Mouse (Mus musculus) kidney, postnatal 4 days (tissue): ENCODE measurements around the gene Sec14l4.

ENCODE experiments used
- DNase-seq, 2 experiments: peaks; one replicate each; pipeline ENCODE4 v3.0.0; 2021; ENCODE audit warnings: mixed read lengths in 2 of 2

The Sec14l4 gene

DNA sequence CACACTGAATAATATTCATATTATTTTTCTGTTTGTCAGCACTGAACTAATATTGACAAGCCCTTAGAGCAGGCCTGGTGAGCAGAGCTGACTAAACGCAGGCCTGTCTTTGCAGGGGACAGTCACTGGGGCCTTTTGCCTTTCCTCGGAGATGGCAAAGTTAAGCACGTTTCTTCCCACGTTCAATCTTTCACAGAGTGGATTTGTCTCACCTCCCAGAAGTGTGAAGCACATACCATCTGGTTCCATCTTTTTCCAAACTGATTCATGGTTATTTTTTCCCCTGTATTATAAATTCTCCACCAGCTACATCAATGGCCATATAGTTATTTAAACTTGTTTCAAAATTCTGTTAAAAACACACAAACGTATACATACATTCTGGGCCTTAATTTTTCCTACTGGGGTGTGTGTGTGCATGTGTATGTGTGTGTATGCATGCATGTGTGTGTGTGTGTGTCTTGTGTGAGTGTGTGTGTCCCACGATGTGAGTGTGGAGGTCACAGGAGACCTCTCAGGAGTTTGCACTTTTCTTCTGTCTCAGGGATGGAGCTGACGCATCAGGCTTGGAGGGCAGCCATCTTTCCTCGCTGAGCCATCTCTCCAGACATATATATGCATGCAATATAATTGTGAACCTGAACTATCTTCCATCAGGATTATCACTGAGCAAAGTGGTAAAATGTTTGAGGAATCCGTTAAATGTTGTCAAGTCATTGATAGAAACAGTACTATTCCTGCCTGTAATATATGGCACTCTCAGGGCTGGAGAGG is 3.5 kb upstream of the Sec14l4 start:
- DNase-seq: no peak

DNA sequence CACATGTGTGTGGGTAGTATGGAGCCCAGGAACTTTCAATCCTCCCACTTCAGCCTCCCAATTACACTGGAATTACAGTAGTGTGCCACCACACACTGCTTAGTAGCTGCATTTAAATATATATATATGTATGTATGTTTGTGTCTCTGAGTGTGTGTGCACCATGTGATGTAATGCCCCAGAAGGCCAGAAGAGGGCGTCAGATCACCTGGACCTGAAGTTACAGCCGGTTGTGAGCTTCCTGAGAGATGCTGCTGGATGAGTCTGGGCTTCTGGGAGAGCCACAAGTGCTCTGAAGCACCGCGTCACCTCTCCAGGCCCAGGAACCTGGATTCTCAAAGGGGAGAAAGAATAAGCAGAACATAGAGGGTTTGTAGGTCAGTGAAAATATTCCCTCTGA is 1.9 kb upstream of the Sec14l4 start:
- DNase-seq: no peak

DNA sequence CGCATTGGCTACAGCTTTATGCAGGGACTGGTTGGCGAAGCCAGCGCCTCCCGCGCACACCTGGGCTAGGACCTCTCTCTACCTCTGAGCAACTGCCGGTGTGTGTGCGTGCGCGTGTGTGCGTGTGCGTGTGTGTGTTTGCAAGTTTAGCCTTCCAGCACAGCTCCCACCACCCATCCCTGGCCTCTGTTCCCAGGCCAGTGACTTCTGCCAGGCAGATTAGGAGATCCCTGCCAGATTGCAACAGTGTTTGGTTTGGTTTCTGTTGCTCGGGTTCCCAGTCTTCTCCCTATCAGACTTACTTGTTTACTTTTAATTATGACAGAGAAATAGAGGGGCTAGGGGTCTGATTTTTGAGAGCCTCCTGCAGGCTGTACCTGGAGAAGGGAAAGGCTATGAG is 699 bp downstream of the Sec14l4 start:
- DNase-seq: peak in 1 of 2 experiments; percentile 13

DNA sequence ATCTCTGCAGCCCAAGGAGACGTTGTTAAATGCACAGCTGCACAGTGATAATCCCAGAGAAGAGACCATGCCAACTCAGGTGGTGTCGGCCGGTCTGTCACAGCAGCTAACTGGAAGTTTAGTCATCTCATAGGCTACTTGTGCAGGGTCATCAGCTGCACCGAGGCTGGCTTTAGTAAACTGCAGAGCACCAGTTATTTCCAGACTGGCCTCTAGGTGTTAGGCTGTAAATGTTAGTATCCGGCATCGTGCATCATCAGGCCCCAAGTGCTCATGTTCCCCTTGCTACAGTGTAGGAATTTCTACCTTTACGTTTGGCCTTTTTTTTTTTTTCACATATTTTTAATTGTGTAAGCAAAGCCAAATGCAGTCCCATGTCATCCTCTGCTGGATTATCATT is 2.2 kb downstream of the Sec14l4 start:
- no peak for DNase-seq

DNA sequence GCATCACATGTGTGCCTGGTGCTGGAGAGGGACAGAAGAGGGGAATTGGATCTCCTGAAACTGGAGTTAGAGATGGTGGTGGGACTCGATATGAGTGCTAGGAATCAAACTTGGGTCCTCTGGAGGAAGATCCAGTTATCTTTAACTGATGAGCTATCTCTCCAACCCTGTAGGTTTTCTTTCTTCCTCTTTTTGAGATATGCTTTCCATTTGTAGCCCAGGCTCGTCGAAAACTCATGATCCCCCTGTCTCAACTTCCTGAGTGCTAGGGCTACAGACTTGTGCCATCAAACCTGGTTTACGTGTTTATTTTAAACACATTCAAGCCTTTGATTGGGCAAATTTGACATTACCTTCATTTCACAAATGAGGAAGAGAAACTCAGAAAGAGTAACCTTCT is 2.9 kb downstream of the Sec14l4 start:
- no peak for DNase-seq

DNA sequence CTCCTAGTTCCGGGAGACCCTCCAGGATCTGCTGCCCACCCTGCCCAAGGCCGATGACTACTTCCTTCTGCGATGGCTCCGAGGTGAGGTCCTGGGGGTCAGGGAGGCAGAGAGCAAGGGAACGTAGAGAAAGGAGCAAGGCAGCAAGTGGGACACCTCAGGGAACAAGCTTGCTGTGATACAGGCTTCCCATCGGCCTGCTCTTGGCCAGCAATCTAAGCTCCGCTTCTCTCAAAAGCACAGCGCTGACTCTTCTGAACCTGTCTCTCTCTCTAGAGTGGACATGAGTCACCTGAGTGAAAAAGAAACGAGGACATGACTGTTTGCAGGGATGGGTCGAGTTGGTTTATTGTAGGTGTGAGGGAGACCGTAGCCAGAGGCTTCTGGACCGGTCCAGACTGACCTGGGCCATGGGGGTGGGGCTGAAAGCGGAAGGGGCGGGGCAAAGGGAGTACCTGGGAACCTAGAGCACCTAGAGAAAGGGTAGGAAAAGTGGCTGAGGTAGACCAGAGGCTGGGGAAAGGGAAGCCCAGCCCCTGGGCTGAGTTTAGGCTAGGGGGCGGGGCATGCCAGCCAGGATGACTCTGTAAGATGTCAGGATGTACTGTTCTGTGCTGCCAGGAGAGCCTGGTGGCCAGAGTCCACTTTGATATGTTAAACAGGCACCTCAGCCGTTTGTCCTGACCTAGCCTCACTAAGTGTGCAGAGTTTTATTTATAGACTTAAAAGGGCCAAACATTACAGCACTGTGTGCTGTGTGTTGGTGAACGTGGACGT is 4.0 kb downstream of the Sec14l4 start:
- DNase-seq: peak in 1 of 2 experiments; percentile 4

DNA sequence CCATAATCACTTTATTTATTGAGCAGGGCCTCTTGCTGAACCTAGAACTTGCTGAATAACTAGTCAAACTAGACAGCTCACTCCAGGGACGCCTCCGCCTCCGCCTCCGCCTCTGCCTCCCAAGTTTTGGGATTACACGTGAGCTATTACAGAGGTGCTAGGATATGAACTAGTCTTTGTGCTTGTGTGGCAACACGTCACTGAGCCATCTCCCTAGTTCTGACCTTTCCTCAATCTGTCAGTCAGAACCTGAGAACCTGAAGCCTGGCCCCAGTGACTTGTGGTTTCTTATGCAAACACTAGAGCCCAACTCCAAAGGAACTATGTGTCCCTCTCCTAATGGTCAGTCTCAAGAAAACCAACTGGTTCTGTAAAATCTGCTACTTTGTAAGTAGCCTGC is 4.7 kb downstream of the Sec14l4 start:
- DNase-seq: no peak

DNA sequence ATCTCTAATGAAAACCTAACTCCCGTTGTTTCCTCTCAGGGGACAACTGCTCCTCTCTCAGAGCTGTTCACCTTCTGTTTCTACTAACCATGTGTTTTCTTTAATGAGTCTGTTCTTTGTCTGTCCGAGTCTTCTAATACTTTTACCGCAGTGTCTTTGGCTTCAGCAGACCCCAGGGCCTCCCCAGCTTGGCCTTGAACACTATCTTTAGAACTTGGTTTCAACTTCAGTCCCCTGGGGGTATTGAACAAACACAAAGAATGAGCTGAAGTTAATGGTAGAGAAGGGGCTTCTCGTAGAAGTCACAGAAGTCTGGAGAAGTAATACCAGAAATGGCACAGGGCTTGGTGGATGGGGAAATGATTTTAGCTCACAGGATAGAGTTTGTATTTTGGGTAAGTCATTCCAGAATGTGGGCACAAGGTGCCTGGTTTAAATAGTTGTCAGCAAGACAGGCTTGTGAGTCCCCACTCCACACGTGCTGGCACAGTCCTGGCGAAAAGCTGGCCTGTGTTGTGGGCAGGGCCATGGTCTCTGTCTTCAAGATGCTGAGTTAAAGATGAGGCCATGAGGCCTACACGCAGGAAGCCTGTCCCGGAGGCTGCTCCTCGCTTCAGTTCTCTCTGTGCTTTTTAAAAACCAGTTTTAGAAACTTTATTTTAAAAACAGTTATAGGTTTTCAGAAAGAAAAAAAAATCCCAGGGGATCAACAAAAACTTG is 5.3 kb downstream of the Sec14l4 start:
- DNase-seq: no peak

DNA sequence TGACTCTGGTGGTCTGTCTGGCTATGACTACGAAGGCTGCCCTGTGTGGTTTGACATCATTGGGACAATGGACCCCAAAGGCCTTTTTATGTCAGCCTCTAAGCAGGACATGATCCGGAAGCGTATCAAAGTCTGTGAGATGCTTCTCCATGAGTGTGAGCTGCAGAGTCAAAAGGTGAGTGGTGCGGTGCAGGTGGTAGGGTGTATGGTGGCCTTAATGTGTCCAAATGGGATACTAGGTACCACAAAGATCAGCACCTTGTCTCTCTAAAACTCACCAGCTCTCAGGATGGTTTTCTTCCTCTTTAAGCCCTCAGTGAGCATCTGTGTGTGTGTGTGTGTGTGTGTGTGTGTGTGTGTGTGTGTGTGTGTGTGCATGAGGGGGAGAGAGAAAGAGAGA is 8.7 kb downstream of the Sec14l4 start:
- DNase-seq: no peak

DNA sequence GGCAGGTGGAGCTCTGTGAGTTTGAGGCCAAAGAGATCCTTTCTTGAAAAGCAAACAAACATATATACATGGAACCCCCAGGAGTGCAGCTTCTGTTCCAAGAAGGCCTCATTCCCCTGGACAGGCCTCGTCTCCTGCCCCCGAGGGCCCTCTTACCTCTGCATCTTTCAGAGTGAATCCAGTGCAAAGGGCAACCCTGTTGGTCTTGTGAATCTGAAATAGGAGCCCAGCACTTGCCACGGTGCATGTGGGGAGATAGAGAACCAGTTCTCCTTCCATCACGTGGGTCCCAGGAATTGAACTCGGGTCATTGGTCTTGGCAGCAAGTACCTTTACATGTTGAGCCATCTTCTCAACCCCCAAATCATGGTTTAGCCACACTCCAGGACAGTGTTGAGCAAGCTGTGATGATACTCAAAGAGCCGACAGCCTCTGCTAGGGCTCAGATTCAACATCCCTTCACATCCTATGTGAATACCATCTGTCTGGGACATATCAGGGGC is 9.9 kb downstream of the Sec14l4 start:
- DNase-seq: no peak

DNA sequence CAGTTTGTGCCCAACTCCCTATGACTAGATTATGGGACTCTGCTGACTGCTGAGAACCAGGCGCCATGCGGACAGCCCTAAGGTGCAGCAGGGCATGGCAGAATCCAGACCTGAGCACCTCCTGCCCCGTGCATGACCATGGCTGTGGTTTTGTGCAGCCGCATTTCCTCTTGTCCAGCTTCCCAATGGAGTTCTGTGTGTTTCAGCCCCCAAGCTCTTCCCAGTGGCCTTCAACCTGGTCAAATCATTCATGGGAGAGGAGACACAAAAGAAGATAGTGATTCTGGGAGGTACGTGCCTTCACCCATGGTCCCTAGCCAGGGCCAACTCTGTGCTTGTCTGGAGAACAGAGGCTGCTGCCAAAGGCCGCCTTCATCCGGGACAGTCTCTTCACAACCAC is 11.8 kb downstream of the Sec14l4 start:
- no peak for DNase-seq

DNA sequence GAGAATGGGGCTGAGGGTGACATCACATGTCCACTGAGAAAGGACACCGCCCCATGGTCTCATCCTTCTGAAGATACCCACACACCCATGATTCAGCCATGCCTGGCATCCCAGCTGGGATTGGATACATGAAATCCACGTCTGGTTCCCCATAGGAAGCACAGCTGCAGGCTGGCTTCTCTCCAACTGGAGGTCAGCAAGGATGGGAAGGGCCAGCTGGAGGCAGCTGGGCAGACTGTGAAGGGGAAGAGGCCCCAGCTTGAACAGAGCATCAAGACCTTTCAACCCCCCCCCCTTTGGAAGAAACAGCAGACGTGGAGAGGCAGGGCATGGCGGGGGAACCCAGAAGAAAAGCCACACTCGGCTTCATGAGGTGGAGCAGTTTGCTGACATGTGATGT is 15.3 kb downstream of the Sec14l4 start:
- peak; percentile 53 to 67 for DNase-seq

DNA sequence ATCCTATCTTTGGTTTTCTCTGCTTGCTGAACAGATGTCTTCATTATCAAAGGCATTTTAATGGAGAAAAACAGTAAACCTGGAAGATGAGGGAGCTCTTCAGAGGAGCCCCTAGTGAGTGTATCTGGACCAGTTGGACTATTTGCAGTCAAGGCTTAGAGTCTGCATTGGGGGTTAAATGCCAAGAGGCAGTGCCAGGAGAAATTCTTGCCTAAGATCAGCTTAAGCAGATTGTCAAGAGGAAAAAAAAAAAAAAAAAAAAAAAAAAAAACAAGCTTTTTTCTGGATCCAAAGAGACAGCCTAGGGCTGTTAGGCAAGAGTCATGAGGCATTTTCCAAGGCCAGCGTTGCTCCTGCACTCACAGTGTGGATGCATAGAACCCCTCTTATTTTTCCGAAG is 16.5 kb downstream of the Sec14l4 start:
- no peak for DNase-seq

DNA sequence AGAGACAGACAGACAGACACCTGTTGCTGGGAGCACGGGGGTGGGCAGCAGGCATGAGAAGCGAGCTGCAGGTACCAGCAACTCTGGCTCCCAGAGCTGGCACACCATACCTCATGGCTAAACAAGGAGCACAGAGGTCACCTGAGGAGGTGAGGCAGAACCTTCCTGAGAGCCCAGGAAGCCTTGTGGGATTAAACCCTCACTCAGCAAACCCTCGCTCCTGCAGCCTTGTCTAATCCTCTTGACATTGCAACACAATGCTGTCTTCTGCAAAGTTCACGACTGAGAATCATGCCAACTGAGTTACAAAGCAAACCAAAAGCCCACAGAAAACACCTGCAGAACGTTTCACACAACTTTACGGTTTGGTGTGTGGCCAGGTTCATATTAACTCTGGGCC is 17.2 kb downstream of the Sec14l4 start:
- DNase-seq: no peak

DNA sequence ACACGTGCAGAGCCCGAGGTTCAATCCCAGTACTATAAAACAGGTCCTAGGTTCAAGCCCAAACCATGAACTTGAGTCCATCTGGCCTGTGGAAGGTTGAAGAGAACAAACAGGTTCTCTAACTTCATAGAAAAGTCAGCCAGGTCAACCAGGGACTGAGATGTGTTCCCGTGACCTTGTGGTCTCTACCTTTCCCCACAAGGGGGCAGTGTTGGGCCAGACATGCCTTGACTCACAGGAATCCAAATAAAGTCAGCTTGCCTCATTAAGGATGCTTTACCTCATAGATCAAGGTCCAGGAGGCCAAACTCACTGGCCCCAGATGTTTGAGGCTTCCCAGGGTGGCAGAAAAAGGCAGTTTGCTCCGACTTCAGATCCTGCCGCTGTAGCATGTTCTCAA is 22.3 kb downstream of the Sec14l4 start:
- DNase-seq: peak; percentile 81 to 84

DNA sequence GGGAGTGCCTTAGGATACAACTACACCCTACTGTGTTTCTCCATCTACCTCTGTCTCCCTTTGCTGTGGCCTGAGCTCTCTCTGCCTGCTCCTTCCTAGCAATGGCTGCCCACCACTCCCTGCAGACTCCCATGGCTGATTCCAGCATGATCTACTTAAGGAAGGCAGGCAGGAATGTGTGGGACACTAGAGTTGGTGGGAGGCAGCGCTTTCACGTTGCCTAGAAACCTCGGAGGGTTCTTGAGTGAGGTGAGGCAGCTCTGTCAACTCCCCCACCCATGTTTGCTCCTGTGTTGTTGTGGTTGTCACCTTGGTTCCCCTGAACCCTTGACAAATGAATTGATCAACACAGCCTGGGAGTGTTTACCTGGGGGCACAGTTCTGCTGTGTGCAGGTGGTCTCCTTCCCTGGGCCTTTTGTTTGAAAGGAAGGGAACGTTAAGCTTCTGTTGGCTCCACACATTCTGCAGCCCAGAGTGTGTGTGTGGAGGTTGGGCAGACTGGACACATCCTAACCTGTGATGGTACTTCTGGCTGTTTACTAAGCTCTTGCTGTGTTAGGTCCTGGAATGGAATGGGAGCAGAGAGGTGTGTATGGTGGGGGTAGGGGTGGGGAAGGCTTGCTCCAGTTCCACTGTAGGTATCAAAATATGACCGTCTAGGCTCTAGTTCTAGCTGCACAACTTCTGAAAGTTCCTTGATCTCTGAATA is 29.8 kb downstream of the Sec14l4 start:
- DNase-seq: no peak

DNA sequence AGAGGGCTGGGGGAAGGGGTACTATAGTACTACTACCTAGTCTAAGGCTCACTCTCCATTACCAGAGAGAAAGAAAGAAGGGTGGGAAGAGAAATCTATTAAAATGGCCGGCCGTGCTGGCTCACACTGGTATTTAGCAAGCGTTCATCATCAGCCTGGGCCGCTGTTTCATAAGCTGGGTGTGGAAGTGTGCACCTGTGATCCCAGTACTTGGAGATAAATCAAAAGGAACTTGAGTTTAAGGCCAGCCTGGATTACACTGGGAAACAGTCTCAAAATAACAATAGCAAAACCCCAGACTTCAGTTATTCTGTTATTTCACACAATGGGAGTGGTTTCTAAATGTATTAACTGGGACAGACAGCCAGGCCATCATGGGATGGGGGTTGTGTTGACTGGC is 31.3 kb downstream of the Sec14l4 start:
- DNase-seq: no peak

DNA sequence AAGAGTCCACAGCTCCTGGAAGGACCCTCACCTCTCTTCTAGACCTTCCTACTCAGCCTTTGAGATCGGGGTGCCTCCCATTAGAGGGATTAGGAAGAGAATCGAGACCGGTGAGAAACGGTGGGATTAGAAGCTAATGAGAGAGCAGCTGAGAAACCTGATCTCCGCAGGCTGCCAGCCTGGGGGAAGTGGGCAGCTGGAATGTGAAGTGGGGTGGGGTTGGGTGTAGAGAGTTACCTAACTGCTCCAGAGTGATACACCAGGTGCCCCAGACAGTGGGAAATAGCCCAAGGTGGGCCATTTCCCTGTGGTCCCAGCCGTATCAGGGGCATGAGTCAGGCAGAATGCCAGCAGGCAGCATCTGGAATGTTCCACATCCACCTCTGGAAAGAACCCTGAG is 31.7 kb downstream of the Sec14l4 start:
- no peak for DNase-seq

DNA sequence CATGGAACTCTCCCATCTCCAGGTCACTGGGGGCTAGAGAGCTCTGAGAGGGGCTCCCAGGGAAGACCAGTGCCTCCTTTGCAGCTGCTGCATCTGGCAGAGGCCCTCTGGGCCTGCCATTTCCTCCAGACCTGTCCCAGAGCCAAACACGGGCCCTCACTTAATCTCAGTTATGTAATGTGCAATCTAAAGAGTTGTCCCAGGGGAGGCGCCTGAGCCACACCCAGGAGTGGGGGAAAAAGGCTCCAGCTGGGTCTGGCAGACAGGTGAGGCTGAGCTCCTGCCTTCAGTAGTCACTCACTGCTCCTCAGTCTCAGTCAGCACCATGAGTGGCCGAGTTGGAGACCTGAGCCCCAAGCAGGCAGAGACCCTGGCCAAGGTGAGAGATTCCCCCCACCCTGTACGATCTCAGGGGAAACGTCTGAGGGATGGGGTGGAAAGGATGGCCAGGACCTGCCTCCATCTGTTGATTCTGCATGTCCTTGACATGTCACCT is 33.4 kb downstream of the Sec14l4 start, which contains the start of gene Sec14l3:
TSS of gene Sec14l3 (plus strand) at position 215 of the 496 bp plus-strand sequence.
- DNase-seq: no peak

DNA sequence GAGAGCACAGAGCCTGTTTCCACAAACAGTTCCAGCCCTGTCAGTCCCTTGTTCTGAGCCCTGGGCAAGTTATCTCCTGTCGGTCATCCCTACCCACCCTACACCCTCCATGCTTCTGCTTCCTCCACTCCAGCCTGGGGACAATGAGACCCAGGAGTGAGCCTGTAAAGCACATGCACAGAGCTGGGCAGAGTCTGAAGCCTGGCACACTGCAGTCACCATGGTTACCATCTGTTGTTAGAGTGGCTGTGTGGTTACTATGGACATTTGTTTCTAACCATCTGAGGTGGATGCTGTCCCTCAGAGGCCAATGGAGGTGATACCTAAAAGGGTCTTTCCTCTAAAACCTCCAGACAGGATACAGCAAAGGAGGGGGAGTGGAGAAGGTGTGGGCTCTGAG is 38.4 kb downstream of the Sec14l4 start:
- no peak for DNase-seq

DNA sequence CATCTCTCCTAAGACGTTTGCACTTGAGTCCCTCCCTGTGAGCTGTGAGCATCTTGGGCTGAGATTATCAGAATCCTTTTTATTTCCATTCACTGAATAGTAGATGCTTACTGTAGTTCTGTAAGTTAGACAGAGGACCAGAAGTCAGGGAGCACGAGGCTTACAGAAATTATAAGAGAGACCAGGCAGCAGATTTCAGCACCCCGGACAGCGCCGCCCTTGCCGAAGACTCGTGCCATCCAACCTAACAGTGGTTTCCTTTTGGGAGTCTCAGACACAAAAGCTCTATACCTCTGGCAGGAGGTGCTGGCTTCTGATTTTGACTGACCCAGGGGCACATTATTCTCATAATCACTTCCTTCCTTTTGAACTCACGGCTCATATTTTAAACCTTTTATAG is 45.4 kb downstream of the Sec14l4 start:
- DNase-seq: peak; percentile 89 to 90

DNA sequence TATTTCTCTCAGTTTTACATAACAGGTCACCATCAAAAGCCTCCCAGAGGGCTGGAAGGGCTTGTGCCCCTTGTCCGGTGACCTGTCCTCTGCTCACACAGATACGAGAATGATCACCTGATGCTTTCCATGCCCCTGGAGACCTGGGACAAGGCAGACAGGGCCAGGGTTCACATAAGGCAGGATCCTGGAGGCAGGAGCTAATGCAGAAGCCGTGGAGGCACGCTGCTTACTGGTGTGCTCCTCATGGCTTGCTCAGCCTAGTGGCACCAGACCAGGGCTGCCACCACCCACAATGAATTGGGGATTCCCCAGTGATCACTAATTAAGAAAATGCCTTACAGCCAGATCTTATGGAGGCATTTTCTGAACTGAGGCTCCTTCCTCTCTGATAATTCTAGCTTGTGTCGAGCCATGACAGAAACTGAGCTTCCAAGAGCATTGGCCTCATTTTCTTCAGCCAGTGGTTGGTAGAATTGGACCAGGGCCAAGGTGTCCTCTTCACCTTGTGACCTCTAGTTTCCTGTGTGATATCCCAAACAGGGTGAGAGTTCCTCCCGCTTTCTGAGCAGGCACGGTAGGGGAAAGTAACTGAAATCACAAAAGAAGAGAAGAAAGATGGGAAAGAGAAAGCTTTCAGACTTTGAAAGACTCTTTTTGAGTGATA is 47.1 kb downstream of the Sec14l4 start:
- DNase-seq: no peak
